Mouse (Mus musculus): ENCODE results near the gene Bhlhe40. TPM values are rescaled to one million over a fixed set of nuclear protein-coding genes. Genes with fewer than 3 reads are reported as not detected.

Gene Bhlhe40
- total RNA-seq, 2 experiments from 2014 or later = 2.9 to 8.6 TPM

DNA sequence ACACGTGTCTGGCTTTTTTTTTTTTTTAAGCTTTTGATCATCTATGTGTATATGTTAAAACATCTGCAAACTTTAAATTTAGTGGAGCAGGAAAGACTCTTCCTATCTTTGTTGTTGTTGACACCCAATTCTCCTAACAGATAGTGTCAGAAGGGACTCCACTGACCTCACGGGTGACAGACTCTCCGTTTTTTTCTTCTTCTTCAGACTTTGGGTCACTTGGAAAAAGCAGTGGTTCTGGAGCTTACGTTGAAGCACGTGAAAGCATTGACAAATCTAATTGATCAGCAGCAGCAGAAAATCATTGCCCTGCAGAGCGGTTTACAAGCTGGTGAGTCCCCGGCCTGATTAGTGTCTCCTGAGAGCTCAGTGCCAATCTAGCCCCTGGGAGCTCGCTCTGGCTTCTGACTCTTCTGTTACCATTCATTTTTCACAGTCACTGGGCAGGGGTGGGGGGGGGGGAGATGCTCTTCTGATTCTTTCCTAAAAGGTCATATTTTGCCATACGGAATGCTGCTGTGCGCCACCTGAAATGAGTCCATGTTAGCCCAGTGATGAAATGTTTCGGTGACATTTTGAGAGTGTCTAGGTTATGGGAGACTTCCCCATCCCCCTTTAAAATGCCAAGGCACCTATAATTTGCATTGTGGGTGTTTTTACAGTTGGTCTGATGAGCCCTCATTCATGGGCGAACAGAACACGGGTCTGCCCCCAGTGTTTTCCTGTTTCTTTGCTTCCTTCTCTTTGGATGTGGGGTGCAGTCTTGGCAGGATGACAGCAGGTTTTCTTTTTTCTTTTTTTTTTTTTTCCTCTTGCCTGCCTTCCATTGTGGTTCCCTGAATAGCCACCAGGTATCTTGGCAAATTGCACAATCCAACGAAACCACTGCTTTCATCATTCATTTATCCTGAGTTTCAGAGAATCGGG is 2.1 kb downstream of the Bhlhe40 start:
- no peak for ATAC-seq (replicated peaks; ENCODE audit: low FRiP score, poor library complexity, severe bottlenecking)

GRCm38 (mm10) chr6:108663241-108664194 is 3.1 kb downstream of the Bhlhe40 start:
- ATAC-seq (replicated peaks; ENCODE audit: low FRiP score, poor library complexity, severe bottlenecking) = no peak

DNA sequence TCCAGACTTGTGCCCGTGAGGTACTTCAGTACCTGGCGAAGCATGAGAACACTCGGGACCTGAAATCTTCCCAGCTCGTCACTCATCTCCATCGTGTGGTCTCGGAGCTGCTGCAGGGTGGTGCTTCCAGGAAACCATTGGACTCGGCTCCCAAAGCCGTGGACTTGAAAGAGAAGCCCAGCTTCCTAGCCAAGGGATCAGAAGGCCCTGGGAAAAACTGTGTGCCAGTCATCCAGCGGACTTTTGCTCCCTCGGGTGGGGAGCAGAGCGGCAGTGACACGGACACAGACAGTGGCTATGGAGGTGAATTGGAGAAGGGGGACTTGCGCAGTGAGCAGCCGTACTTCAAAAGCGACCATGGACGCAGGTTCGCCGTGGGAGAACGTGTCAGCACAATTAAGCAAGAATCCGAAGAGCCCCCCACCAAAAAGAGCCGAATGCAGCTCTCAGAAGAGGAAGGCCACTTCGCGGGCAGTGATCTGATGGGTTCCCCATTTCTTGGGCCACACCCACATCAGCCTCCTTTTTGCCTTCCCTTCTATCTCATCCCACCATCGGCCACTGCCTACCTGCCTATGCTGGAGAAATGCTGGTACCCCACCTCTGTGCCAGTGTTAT is 4.2 kb downstream of the Bhlhe40 start:
- ATAC-seq (replicated peaks; ENCODE audit: low FRiP score, poor library complexity, severe bottlenecking) = no peak

GRCm38 (mm10) chr6:108665587-108665986 is 5.2 kb downstream of the Bhlhe40 start:
- no peak for ATAC-seq (replicated peaks; ENCODE audit: low FRiP score, poor library complexity, severe bottlenecking)

DNA sequence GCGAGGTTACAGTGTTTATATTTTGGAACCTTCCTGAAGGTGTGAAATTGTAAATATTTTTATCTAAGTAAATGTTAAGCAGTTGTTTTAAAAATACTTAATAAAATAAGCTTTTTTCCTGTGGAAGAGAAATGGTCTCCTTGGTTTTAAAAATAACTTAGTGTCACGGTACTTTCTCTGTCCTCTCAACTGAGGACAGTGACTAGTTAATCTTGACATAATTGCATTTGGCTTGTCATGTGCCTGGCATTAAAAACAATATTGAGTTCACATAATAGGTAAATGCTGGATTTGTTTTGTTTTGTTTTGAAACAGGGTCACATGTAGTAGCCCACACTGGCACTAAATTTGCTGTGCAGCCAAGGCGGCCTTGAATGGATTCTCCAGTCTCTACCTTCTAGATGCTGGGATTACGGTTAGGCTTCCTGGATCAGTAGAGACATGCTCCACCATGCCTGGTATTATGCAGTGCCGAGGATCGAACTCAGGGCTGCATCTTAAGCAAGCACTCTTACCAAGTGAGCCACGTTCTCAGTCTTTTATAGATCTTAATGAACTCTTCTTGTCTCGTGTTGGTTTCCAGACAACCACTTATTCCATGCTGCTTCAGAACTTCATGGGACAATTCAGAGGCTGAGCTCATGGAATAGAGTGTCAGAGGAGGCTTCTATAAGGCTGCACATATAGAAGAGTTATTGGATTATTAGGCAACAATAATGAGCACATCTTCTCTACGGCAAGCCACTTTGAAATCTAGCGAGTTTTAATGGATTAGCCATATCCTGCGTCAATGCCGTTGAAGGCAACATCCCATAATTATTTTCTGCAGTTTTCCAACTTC is 6.4 kb downstream of the Bhlhe40 start:
- ATAC-seq (replicated peaks; ENCODE audit: low FRiP score, poor library complexity, severe bottlenecking) = no peak

GRCm38 (mm10) chr6:108667599-108668021 is 7.2 kb downstream of the Bhlhe40 start:
- no peak for ATAC-seq (replicated peaks; ENCODE audit: low FRiP score, poor library complexity, severe bottlenecking)

- ATAC-seq (replicated peaks; ENCODE audit: low FRiP score, poor library complexity, severe bottlenecking) = no peak
Observed at GRCm38 (mm10) chr6:108668321-108668786, 7.9 kb downstream of the Bhlhe40 start.

GRCm38 (mm10) chr6:108670276-108670675 is 9.8 kb downstream of the Bhlhe40 start:
- no peak for ATAC-seq (replicated peaks; ENCODE audit: low FRiP score, poor library complexity, severe bottlenecking)

GRCm38 (mm10) chr6:108670821-108671220 is 10.4 kb downstream of the Bhlhe40 start:
- ATAC-seq (replicated peaks; ENCODE audit: low FRiP score, poor library complexity, severe bottlenecking) = no peak

DNA sequence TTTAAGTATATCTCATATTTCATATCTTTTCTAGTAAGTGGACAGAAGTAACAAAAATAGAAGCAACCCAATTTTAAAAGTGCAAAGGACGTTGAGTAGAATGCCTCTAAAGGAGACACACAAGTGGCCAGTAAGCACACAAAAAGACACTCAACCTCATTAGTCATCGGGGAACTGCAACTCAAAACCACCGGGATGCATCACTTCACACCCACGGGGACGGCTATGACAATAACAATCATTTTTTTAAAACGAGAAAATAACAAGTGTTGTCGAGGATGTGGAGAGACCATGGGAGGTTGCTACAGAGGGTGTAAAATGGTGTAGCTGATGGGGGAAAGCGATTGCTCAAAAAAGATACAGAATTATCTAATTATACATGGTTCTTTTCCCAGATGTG is 11.7 kb downstream of the Bhlhe40 start:
- ATAC-seq (replicated peaks; ENCODE audit: low FRiP score, poor library complexity, severe bottlenecking) = no peak

- ATAC-seq (replicated peaks; ENCODE audit: low FRiP score, poor library complexity, severe bottlenecking) = no peak
Observed at GRCm38 (mm10) chr6:108674221-108674620, 13.8 kb downstream of the Bhlhe40 start.

DNA sequence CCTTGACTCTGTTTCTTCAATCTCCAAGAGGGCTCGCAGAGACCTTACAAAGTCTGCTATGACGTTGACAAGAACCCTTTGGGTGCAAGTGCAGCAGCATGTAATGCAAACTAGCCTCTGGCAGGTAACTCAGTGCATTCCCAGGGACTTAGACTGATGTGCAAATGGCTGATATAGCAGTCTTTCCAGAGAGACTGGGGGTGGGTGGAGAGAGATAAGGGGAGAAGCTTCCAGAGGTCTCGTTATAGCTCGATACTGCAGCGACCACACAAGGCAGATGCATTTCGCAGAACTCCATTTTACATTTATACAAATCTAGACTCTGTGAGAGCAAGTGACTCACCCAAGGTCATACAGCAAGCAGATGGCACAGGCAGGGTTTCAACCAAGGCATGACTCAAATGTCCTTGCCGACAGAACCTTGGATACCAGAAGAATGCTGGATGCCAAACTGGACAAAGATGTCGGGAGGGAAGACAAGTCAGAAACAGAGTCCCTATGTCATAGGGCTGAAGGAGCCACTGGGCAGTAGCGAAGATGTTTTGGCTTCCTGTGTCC is 16.4 kb downstream of the Bhlhe40 start:
- no peak for ATAC-seq (replicated peaks; ENCODE audit: low FRiP score, poor library complexity, severe bottlenecking)

GRCm38 (mm10) chr6:108677697-108678096 is 17.3 kb downstream of the Bhlhe40 start:
- no peak for ATAC-seq (replicated peaks; ENCODE audit: low FRiP score, poor library complexity, severe bottlenecking)

GRCm38 (mm10) chr6:108678227-108678626 is 17.8 kb downstream of the Bhlhe40 start:
- ATAC-seq (replicated peaks; ENCODE audit: low FRiP score, poor library complexity, severe bottlenecking) = no peak

- no peak for ATAC-seq (replicated peaks; ENCODE audit: low FRiP score, poor library complexity, severe bottlenecking)
Observed at GRCm38 (mm10) chr6:108680503-108680902, 20.1 kb downstream of the Bhlhe40 start.

DNA sequence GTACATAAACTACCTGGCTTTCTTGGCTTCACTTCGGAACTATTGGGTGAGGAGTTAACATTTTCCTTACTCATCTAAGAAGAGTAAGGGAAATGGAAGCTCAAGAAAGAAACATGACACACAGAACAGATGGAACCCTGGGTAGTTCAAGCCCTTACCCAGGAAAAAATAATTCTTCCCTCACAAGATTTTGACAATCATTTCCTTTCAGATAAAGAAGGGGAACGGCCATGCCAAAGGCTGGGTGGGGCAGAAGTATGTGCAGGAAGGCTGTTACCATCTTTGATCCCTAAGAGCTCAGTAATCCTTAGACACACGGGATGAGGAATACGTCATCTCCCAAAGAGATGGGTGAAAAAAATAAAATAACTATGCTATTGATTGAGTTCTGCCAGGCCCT is 20.7 kb downstream of the Bhlhe40 start:
- no peak for ATAC-seq (replicated peaks; ENCODE audit: low FRiP score, poor library complexity, severe bottlenecking)

DNA sequence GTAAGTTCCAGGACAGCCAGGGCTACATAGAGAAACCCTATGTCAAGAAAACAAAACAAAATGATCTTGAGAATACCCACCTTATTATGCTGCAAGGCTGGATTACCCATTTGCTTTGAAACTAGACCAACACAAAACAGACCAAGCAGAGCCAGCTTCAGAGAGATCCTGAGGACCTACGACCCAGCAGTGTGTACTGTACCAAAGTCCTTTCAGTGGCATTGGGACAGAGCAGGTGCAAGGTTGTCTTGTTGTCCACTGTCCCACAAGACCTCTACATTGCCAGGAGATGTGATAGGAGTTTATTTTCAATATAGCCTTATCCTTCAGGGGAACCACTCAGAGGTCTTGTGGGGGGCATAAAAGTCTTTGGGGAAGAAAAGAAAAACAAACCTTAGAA is 22.7 kb downstream of the Bhlhe40 start:
- ATAC-seq (replicated peaks; ENCODE audit: low FRiP score, poor library complexity, severe bottlenecking) = no peak

DNA sequence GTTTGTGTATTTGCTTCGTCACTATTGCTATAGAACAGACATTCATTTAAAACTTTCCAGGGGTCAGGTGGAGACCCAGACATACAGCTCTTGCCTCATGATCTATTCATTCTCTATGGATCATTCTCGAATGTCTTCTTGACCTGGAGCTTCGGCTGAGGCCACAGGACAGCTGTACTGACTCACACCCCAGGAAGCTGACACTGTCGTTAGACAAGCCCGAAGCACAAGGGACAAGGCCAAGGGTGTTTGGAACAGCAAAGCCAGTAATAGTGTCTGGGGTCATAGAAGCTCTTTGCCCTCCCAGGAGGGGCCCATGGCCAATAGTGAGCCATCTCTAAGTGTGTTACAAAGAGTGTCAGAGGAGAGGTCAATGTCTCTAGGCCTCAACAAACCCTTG is 24.0 kb downstream of the Bhlhe40 start:
- ATAC-seq (replicated peaks; ENCODE audit: low FRiP score, poor library complexity, severe bottlenecking) = no peak

Measured in erythroblast, adult 5-6 weeks (primary cell).